Mouse (Mus musculus): Measurements from ENCODE around the gene Fbxw9. TPM values are rescaled to one million over a fixed set of nuclear protein-coding genes. Genes with fewer than 3 reads are reported as not detected.

Fbxw9 gene
- total RNA-seq, 2 experiments from 2014 or later: 21.5 to 25.5 TPM

DNA sequence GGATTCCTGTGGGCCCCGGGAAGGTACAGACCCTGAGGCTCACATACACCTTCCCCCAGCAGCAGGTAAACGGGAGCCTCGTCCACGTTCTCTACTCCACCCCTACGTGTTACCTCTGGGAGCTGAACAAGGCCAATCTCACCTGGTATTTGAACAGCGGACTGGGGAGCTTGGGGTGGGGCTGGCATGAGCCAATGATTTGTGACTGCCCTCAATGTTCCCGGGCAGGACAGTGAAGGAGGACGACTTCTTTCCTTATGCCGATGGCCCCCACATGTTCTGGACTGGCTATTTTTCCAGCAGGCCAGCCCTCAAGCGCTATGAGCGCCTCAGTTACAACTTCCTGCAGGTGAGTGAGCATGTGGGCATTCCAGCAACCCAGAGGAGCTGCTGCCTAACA is 31.0 kb downstream of the Fbxw9 start:
- H3K4me3 ChIP-seq: no peak overlapping the region
- no peak for DNase-seq (ENCODE audit: extremely low spot score in 1 of 2, low spot score in 2 of 2)
- TF ChIP-seq CTCF (IDR thresholded peaks at IDR 0.05): no peak
- intact Hi-C loops (cut with DNase I): no loop called here
- no peak overlapping the region for H3K27ac ChIP-seq

DNA sequence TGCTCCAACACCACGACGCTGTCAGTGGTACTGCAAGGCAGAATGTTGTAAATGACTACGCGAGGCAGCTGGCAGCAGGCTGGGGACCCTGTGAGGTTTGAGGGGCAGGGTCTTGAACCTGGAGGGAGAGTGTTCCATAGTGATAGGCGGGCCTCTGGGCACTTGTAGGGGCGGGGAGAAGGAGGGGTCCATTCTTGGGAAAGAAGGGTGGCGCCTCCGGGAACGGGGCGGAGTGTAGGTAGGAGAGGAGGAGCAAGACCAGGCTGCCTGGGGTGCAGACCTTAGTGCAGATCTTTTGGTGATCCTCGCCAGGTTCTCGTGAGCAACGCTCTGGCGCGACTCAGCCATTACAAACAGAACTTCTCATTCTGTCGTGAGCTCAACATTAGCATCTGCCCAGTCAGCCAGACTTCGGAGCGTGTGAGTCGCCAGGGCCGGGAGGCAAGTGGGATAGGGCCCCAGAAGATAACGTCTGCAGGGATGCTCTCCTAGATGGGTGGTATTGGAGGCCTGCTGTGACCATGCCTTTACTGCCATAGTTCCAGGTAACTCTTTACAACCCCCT is 31.8 kb downstream of the Fbxw9 start:
- intact Hi-C loops (cut with DNase I): no loop called here
- no peak overlapping the region for H3K4me3 ChIP-seq
- DNase-seq (ENCODE audit: extremely low spot score in 1 of 2, low spot score in 2 of 2): no peak
- H3K27ac ChIP-seq: no peak overlapping the region
- no peak for TF ChIP-seq CTCF (IDR thresholded peaks at IDR 0.05)

DNA sequence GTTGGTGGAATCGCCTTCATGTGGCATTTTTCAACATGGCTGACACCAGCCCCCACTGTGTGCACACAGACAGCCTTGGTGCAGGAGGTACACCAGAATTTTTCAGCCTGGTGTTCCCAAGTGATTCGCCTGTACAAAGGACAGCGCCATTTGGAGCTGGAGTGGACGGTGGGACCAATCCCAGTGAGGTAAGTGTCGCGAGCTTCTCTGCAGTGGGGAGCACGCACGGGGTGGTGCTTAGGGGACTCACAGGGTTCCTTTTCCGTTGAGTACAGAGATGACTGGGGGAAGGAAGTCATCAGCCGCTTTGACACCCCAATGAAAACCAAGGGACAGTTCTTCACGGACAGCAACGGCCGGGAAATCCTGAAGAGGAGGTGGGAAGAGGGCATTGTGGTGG is 35.2 kb downstream of the Fbxw9 start:
- intact Hi-C loops (cut with DNase I): no loop called here

GRCm38 (mm10) chr8:85095566-85095965 is 35.7 kb downstream of the Fbxw9 start:
- no peak overlapping the region for H3K27ac ChIP-seq
- DNase-seq (ENCODE audit: extremely low spot score in 1 of 2, low spot score in 2 of 2): no peak
- intact Hi-C loops (cut with DNase I): no loop called here
- H3K4me3 ChIP-seq: no peak overlapping the region
- TF ChIP-seq CTCF (IDR thresholded peaks at IDR 0.05): no peak

More for the DNA sequence above, 35.2 kb downstream of the Fbxw9 start:
- DNase-seq (ENCODE audit: extremely low spot score in 1 of 2, low spot score in 2 of 2): no peak
- H3K4me3 ChIP-seq: no peak overlapping the region
- H3K27ac ChIP-seq: no peak overlapping the region
- no peak for TF ChIP-seq CTCF (IDR thresholded peaks at IDR 0.05)

DNA sequence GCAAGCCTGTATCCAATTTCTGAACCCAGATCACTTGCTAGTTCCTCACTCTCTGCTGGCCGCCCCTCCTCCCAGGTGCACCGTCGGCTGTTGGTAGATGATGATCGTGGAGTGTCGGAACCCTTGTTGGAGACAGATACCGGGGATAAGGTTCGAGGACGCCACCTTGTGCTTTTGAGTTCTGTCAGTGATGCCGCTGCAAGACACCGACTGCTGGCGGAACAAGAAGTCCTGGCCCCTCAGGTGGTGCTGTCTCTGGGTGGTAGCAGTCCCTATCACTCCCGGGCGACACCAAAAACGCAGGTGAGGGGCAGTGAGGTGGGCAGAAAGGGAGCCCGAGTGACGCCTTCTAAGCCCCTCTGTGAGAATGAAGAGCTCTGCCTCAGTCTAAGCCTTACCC is 36.3 kb downstream of the Fbxw9 start:
- intact Hi-C loops (cut with DNase I): no loop called here
- Histone ChIP-seq H3K27ac (no peak overlapping the region), H3K4me3 (no peak overlapping the region)
- DNase-seq (ENCODE audit: extremely low spot score in 1 of 2, low spot score in 2 of 2): no peak
- no peak for TF ChIP-seq CTCF (IDR thresholded peaks at IDR 0.05)

DNA sequence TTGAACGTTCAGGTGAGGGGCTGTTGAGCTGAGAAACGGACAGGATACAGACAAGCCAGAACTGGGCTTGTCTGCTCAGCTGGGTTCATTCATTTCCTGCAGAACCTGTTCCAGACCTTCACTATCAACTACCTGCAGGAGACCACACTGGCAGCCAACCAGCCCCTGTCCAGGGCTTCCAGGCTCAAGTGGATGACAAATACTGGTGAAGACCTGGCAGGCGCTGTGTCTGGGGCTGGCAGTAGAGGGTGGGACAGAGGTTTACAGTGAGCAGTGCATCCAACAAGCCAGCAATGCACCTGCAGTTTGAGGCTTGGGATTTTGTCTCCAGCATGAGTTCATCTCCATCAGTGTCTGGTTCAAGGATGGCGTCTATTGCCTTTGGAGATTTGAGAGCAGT is 37.0 kb downstream of the Fbxw9 start:
- Histone ChIP-seq H3K27ac (no peak overlapping the region), H3K4me3 (no peak overlapping the region)
- no peak for TF ChIP-seq CTCF (IDR thresholded peaks at IDR 0.05)
- intact Hi-C loops (cut with DNase I): no loop called here
- DNase-seq (ENCODE audit: extremely low spot score in 1 of 2, low spot score in 2 of 2): no peak

DNA sequence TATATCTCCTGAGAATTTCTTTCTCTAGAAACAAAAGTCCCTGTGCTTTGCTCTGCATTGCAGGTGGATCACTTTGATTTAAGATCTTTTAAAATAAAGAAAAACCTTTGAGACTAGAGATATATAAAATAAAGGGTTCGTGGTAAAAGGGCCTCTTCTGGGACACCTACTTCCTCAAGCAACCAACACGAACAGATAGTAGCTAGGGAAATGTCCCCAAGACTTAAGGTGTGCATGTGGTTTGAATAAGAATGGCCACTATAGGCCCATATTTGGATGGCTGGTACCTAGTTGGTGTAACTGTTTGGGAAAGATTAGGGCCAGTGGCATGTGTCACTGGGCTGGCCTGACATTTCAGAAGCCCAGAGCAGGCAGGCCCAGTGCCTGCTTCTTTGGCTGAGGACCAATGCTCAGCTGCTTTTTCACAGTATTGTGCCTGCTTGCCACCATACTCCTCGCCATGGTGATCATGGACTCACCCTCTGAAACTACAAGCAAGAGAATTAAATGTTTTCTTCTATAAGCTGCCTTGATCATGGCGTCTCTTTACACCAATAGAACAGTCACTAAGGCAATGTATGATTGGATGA is 40.3 kb downstream of the Fbxw9 start:
- no peak overlapping the region for H3K4me3 ChIP-seq
- no peak for DNase-seq (ENCODE audit: extremely low spot score in 1 of 2, low spot score in 2 of 2)
- no peak overlapping the region for H3K27ac ChIP-seq
- intact Hi-C loops (cut with DNase I): no loop called here
- TF ChIP-seq CTCF (IDR thresholded peaks at IDR 0.05): no peak

DNA sequence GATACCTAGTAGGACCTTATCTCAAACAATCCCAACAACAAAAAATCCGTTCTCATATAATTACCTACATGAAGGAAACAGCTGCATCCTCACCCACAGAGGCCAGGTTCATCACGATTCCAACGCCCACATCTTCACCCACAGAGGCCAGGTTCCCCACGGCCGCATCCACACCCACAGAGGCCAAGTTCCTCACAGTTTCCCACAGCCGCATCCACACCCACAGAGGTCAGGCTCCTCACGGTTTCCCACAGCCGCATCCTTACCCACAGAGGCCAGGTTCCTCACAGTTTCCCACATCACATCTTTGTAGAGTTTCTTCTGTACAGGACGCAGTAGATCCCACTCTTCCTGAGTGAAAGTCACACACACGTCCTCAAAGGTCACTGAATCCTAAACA is 53.4 kb downstream of the Fbxw9 start:
- DNase-seq (ENCODE audit: extremely low spot score in 1 of 2, low spot score in 2 of 2): no peak
- Histone ChIP-seq H3K4me3 (no peak overlapping the region), H3K27ac (no peak overlapping the region)
- no peak for TF ChIP-seq CTCF (IDR thresholded peaks at IDR 0.05)
- intact Hi-C loops (cut with DNase I): no loop called here

- Histone ChIP-seq H3K27ac (no peak overlapping the region), H3K4me3 (no peak overlapping the region)
- no peak for TF ChIP-seq CTCF (IDR thresholded peaks at IDR 0.05)
- no peak for DNase-seq (ENCODE audit: extremely low spot score in 1 of 2, low spot score in 2 of 2)
- intact Hi-C loops (cut with DNase I): no loop called here
These were observed 55.6 kb downstream of the Fbxw9 start for GRCm38 (mm10) chr8:85115501-85115900.

Small RNA genes within 50 kb of the gene (microRNA-seq; reads per million reads assigned to microRNA genes)
- gene Gm23388 (0 to 0.24 reads per million in 2 experiments), gene Mir7070 (1.2 to 5.3 reads per million in 2 experiments)

Other genes with a start within 250 kb of the Fbxw9 start
- gene Dand5, start 237.2 kb upstream of the Fbxw9 start, total RNA-seq (2021): 10 to 100 TPM in 1 of 2 experiments, 1 to 10 TPM in 1; 9.7 to 11.1 TPM
- 10 to 100 TPM; 23.9 to 25.8 TPM for gene Gadd45gip1, start 228.5 kb upstream of the Fbxw9 start, total RNA-seq (2021)
- gene Rad23a, start 219.4 kb upstream of the Fbxw9 start, total RNA-seq (2021): 10 to 100 TPM; 77.7 to 77.8 TPM
- 100 to 1,000 TPM; 459 to 496 TPM for gene Calr, start 213.1 kb upstream of the Fbxw9 start, total RNA-seq (2021)
- gene Farsa, start 203.1 kb upstream of the Fbxw9 start, total RNA-seq (2021): 10 to 100 TPM; 49.8 to 50.1 TPM
- gene Syce2, start 187.9 kb upstream of the Fbxw9 start, total RNA-seq (2021): 1 to 10 TPM; 7.8 to 8.0 TPM
- 10 to 100 TPM; 35.6 to 44.1 TPM for gene Gcdh, start 166.1 kb upstream of the Fbxw9 start, total RNA-seq (2021)
- gene Klf1, start 158.1 kb upstream of the Fbxw9 start, total RNA-seq (2021): under 1 TPM in 1 of 2 experiments, not detected in 1; 0.23 TPM
- gene Dnase2a, start 151.5 kb upstream of the Fbxw9 start, total RNA-seq (2021): 1 to 10 TPM; 4.3 to 5.1 TPM
- 10 to 100 TPM; 89.4 to 95.7 TPM for gene Mast1, start 122.7 kb upstream of the Fbxw9 start, total RNA-seq (2021)
- 1 to 10 TPM; 1.1 to 1.2 TPM for gene Rtbdn, start 113.1 kb upstream of the Fbxw9 start, total RNA-seq (2021)
- not detected for gene Gm49661, start 90.6 kb upstream of the Fbxw9 start, total RNA-seq (2021)
- gene Prdx2, start 90.5 kb upstream of the Fbxw9 start, total RNA-seq (2021): 100 to 1,000 TPM; 319 to 333 TPM
- gene Rnaseh2a, start 90.3 kb upstream of the Fbxw9 start, total RNA-seq (2021): 10 to 100 TPM; 43.4 to 47.3 TPM
- 100 to 1,000 TPM in 1 of 2 experiments, 10 to 100 TPM in 1; 99.5 to 145 TPM for gene Junb, start 81.3 kb upstream of the Fbxw9 start, total RNA-seq (2021)
- 10 to 100 TPM; 11.3 to 11.6 TPM for gene Hook2, start 69.5 kb upstream of the Fbxw9 start, total RNA-seq (2021)
- not detected for gene Best2, start 45.5 kb upstream of the Fbxw9 start, total RNA-seq (2021)
- 100 to 1,000 TPM; 122 to 124 TPM for gene Asna1, start 34.8 kb upstream of the Fbxw9 start, total RNA-seq (2021)
- 100 to 1,000 TPM; 124 to 132 TPM for gene Trir, start 33.2 kb upstream of the Fbxw9 start, total RNA-seq (2021)
- 100 to 1,000 TPM; 146 to 163 TPM for gene Tnpo2, start 23.1 kb upstream of the Fbxw9 start, total RNA-seq (2021)
- not detected for gene Gm5741, start 7.9 kb downstream of the Fbxw9 start, total RNA-seq (2021)
- gene Dhps, start 11.7 kb downstream of the Fbxw9 start, total RNA-seq (2021): 10 to 100 TPM; 66.1 to 68.7 TPM
- gene Wdr83os, start 20.7 kb downstream of the Fbxw9 start, total RNA-seq (2021): 10 to 100 TPM; 55.6 to 55.7 TPM
- 10 to 100 TPM; 25.5 to 27.8 TPM for gene Wdr83, start 21.3 kb downstream of the Fbxw9 start, total RNA-seq (2021)
- gene Man2b1, start 23.2 kb downstream of the Fbxw9 start, total RNA-seq (2021): 10 to 100 TPM; 34.7 to 35.9 TPM
- 1 to 10 TPM; 7.0 to 7.9 TPM for gene Zfp791, start 63.0 kb downstream of the Fbxw9 start, total RNA-seq (2021)
- gene Cks1brt, start 91.9 kb downstream of the Fbxw9 start, total RNA-seq (2021): not detected
- gene Olfr371, start 165.9 kb downstream of the Fbxw9 start, total RNA-seq (2021): not detected
- gene Orc6, start 239.6 kb downstream of the Fbxw9 start, total RNA-seq (2021): 10 to 100 TPM; 26.8 to 30.0 TPM
- gene Vps35, start 239.7 kb downstream of the Fbxw9 start, total RNA-seq (2021): 100 to 1,000 TPM; 116 to 130 TPM

Data from left cerebral cortex, adult 2 months (tissue).